Mouse (Mus musculus): ENCODE data around the gene Maml1. TPM values are rescaled to one million over a fixed set of nuclear protein-coding genes. Genes with fewer than 3 reads are reported as not detected.

The Maml1 gene
- total RNA-seq, 1 experiment from 2014 or later = 9.0 TPM

Other genes starting within 250 kb of the Maml1 start
- 55.6 and 56.0 TPM in 2 replicates for gene Tbc1d9b, start 160.9 kb downstream of the Maml1 start, total RNA-seq (2017)
- 9.1 and 11.9 TPM in 2 replicates for gene Mrnip, start 117.9 kb downstream of the Maml1 start, total RNA-seq (2017)
- 246 and 349 TPM in 2 replicates for gene Sqstm1, start 81.5 kb downstream of the Maml1 start, total RNA-seq (2017)
- gene Mgat4b, start 81.4 kb downstream of the Maml1 start, total RNA-seq (2017) = 14.1 and 16.4 TPM in 2 replicates
- 3.6 and 5.0 TPM in 2 replicates for gene Ltc4s, start 53.7 kb downstream of the Maml1 start, total RNA-seq (2017)
- 1,004 and 1,241 TPM in 2 replicates for gene Canx, start 33.4 kb upstream of the Maml1 start, total RNA-seq (2017)
- not detected in 2 replicates for gene Cby3, start 62.2 kb upstream of the Maml1 start, total RNA-seq (2017)
- gene Hnrnph1, start 84.7 kb upstream of the Maml1 start, total RNA-seq (2017) = 987 and 1,045 TPM in 2 replicates
- gene Rufy1, start 138.8 kb upstream of the Maml1 start, total RNA-seq (2017) = 39.4 and 39.7 TPM in 2 replicates